Mouse (Mus musculus) embryonic fibroblast, embryonic 13.5 days (primary cell): ENCODE measurements around the gene Bahcc1. TPM values are rescaled to one million over a fixed set of nuclear protein-coding genes. Genes with fewer than 3 reads are reported as not detected.

Experiments used
- H3K27ac ChIP-seq: 2 replicates; pipeline ENCODE4 v1.5.1; 2012; ENCODE audit warnings: low read length, control low read depth, inconsistent platforms; ENCODE audit not compliant: insufficient read depth
- H3K4me1 ChIP-seq: 2 replicates; pipeline ENCODE4 v1.6.1; 2011; ENCODE audit warnings: low read length; ENCODE audit not compliant: control insufficient read depth, insufficient read depth
- H3K4me3 ChIP-seq: 2 replicates; pipeline ENCODE4 v1.5.1; 2011; ENCODE audit warnings: mild to moderate bottlenecking, control low read depth, low read length; ENCODE audit not compliant: insufficient read depth
- CTCF ChIP-seq: IDR thresholded peaks from 2 replicates; pipeline ENCODE4 v1.5.1; 2011; ENCODE audit warnings: mild to moderate bottlenecking, control low read depth, low read length, moderate library complexity, borderline replicate concordance; ENCODE audit not compliant: insufficient read depth
- POLR2A ChIP-seq: IDR thresholded peaks from 2 replicates; pipeline ENCODE4 v1.6.1; 2011; ENCODE audit warnings: low read depth, mild to moderate bottlenecking, control low read depth, low read length, moderate library complexity
- polyA plus RNA-seq: library from polyadenylated mRNA; stranded (reverse); fragments of >200 nt; gene quantifications from 2 replicates; pipeline ENCODE4 v1.2.4, GENCODE M21; 2011; ENCODE audit warnings: low read depth; ENCODE audit not compliant: missing spikeins, insufficient read length

Gene Bahcc1
- polyA plus RNA-seq, 1 experiment = 17.9 TPM

DNA sequence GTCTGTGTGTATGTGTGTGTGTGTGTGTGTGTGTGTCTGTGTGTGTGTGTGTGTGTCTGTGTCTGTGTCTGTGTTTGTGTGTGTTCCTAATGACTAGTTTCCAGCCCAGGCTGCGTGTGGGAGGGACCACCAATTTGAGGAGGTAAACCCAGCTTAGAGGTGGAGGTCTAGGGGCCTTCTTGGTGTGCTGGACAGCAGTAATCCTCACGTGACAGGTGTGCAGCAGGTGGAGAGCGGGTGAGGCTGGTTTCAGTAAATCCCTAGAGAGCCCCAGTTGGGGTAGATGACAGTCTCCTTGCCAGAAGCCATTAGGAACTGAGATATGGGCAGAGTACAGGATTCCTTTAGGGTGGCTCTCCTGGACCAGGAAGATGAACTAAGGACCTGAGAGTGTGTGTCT, 36.3 kb downstream of the Bahcc1 start:
- H3K4me3 ChIP-seq = no peak overlapping the region
- no peak for TF ChIP-seq POLR2A
- H3K4me1 ChIP-seq = no peaks in the 10 kb centered on the region; the same call in 1 of the 2 replicates
- no peak overlapping the region for H3K27ac ChIP-seq

GRCm38 (mm10) chr11:120269498-120270104, 36.9 kb downstream of the Bahcc1 start:
- Histone ChIP-seq H3K4me1 (no peaks in the 10 kb centered on the region; the same call in 1 of the 2 replicates), H3K27ac (no peak overlapping the region)
- TF ChIP-seq CTCF (no peak), POLR2A (no peak)

DNA sequence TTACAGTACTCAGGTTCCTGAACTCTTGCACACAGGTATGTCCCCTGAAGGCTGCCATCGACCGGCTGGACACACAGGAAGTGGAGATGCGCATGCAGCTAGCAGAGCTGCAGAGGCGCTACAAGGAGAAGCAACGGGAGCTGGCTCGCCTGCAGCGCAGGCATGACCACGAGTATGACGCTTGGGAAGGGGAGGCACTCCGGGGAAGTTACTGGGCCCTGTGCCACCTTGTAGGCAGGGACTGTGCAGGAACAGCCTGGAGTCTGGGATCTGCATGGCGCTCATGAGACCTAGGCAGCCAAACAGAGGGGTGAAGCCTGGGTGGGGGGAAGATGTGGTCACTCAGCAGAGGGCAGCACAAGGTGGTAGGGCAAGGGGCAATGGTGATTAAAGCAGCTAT, 46.6 kb downstream of the Bahcc1 start:
- Histone ChIP-seq H3K4me1 (no peaks in the 10 kb centered on the region), H3K27ac (no peak overlapping the region), H3K4me3 (no peak overlapping the region)
- no peak for TF ChIP-seq CTCF
- TF ChIP-seq POLR2A = no peak

More at GRCm38 (mm10) chr11:120269498-120270104, 36.9 kb downstream of the Bahcc1 start:
- no peak overlapping the region for H3K4me3 ChIP-seq

DNA sequence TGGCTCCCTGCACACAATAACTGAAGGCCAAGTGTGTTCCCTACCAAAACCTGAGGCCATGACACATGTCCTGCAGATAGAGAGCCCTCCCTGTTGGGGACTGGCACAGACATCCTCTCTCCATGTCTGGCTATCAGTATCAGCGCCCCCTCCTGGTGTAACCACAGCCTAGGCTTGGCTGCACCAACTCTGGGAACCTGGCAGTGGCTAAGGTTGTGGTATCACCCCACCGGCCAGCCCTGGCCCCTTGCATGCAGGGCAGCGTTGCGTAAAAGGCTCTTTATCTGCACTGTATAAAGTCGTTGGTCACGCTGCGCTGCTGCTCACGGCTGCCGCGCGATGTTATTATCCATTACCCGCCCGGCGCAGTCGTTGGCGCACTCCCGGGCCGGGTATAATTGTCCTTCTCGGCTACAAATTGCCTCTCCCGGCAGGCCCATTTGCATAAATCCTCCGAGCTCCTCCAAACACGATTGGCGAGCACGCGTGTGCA, 47.6 kb downstream of the Bahcc1 start:
- no peak overlapping the region for H3K27ac ChIP-seq
- H3K4me1 ChIP-seq = no peaks in the 10 kb centered on the region
- TF ChIP-seq POLR2A (no peak), CTCF (peak; percentile 43; the same call in 1 of the 2 replicates)

GRCm38 (mm10) chr11:120280774-120281173, 48.0 kb downstream of the Bahcc1 start:
- H3K4me3 ChIP-seq = no peak overlapping the region
- H3K27ac ChIP-seq = no peak overlapping the region
- H3K4me1 ChIP-seq = no peaks in the 10 kb centered on the region
- TF ChIP-seq POLR2A (no peak), CTCF (no peak)

More for the DNA sequence above, 47.6 kb downstream of the Bahcc1 start:
- H3K4me3 ChIP-seq = no peak overlapping the region

DNA sequence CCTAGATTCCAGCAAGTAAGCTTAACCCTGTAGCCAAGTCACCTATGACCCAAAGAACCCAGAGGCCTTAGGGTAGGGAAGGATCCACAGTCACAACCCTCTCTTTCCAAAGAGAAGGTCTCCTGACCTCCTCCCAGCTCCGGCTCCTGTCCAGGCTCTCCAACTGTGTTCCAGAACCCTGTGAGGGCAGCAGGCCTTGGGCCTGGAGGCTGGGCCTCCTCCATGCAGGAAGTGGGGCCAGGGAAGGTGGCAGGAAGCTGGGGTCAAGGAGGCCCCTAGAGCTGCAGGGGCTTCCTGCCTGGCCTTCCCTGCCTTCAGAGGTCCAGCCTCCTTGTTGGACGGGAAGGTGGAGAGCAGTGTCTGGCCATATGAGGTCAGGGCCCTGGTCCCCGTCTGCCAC, 48.5 kb downstream of the Bahcc1 start:
- H3K4me1 ChIP-seq = no peaks in the 10 kb centered on the region
- H3K4me3 ChIP-seq = no peak overlapping the region
- TF ChIP-seq CTCF (no peak), POLR2A (no peak)
- no peak overlapping the region for H3K27ac ChIP-seq

DNA sequence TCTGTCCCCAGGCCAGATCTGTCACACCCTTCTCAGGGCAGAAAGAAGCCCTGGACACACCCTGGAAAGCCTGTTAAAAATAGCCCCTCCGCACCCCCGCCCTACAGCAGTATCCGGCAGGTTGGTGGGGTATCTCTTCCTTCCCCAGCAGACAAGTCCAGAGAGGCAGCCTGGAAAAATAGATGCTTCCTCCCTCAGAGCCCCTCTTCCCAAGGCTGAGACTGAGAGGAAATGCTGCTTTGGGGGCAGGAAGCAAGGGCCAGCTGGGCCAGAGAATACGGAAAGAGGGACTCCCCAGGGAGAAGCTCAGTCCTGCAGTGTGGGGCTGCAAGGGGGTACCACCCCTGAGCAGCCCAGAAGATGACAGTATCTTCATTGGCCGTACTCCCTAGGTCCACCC, 50.8 kb downstream of the Bahcc1 start:
- TF ChIP-seq CTCF = no peak
- TF ChIP-seq POLR2A = no peak
- Histone ChIP-seq H3K4me3 (no peak overlapping the region), H3K27ac (no peak overlapping the region), H3K4me1 (no peaks in the 10 kb centered on the region)

- no peak overlapping the region for H3K27ac ChIP-seq
- no peak overlapping the region for H3K4me3 ChIP-seq
- TF ChIP-seq POLR2A = no peak
- TF ChIP-seq CTCF = no peak
- H3K4me1 ChIP-seq = no peaks in the 10 kb centered on the region
These were observed 56.9 kb downstream of the Bahcc1 start for GRCm38 (mm10) chr11:120289644-120290043.

- no peak for TF ChIP-seq CTCF
- no peak for TF ChIP-seq POLR2A
- no peaks in the 10 kb centered on the region for H3K4me1 ChIP-seq
- no peak overlapping the region for H3K27ac ChIP-seq
- no peak overlapping the region for H3K4me3 ChIP-seq
These were observed 57.5 kb downstream of the Bahcc1 start for GRCm38 (mm10) chr11:120290266-120290665.

- TF ChIP-seq CTCF (no peak), POLR2A (no peak)
- H3K4me3 ChIP-seq = no peak overlapping the region
- no peak overlapping the region for H3K27ac ChIP-seq
- H3K4me1 ChIP-seq = no peaks in the 10 kb centered on the region
These were observed 61.0 kb downstream of the Bahcc1 start for GRCm38 (mm10) chr11:120293714-120294113.
